Mouse (Mus musculus) 416B (cell line): Measurements from ENCODE around the gene Surf2.
A peak's percentile ranks its signal among the peaks of the same experiment; 100 is the strongest.

ENCODE experiments used
- DNase-seq: peaks from one replicate; pipeline ENCODE4 v3.0.0; 2011; ENCODE audit warnings: low read depth

Surf2 gene

GRCm38 (mm10) chr2:26914148-26914941, 1.8 kb upstream of the Surf2 start:
- no peak for DNase-seq

- no peak for DNase-seq
These were observed 571 bp downstream of the Surf2 start for GRCm38 (mm10) chr2:26916738-26917137.

- no peak for DNase-seq
These were observed 3.5 kb downstream of the Surf2 start for GRCm38 (mm10) chr2:26919684-26920083.

GRCm38 (mm10) chr2:26920190-26920855, 4.2 kb downstream of the Surf2 start:
- DNase-seq = no peak

GRCm38 (mm10) chr2:26921784-26922183, 5.6 kb downstream of the Surf2 start:
- DNase-seq = no peak

- no peak for DNase-seq
These were observed 11.7 kb downstream of the Surf2 start for GRCm38 (mm10) chr2:26927745-26928476.

GRCm38 (mm10) chr2:26930390-26930789, 14.2 kb downstream of the Surf2 start:
- peak; percentile 90 for DNase-seq

GRCm38 (mm10) chr2:26932473-26933303, 16.5 kb downstream of the Surf2 start:
- no peak for DNase-seq

GRCm38 (mm10) chr2:26933304-26934055, 17.3 kb downstream of the Surf2 start, which contains the start of the genes Surf4 and Stkld1:
Surf4 (minus strand) TSS chr2:26933928.
Stkld1 (plus strand) TSS chr2:26934047.
- DNase-seq = peak; percentile 98

GRCm38 (mm10) chr2:26935286-26935685, 19.1 kb downstream of the Surf2 start:
- peak; percentile 68 for DNase-seq

- DNase-seq = peak; percentile 73
These were observed 20.3 kb downstream of the Surf2 start for GRCm38 (mm10) chr2:26936425-26936824.

- peak; percentile 91 for DNase-seq
These were observed 25.4 kb downstream of the Surf2 start for GRCm38 (mm10) chr2:26941539-26941938.

- DNase-seq = no peak
These were observed 27.1 kb downstream of the Surf2 start for GRCm38 (mm10) chr2:26943253-26943652.

GRCm38 (mm10) chr2:26950411-26950810, 34.2 kb downstream of the Surf2 start:
- no peak for DNase-seq

- no peak for DNase-seq
These were observed 35.3 kb downstream of the Surf2 start for GRCm38 (mm10) chr2:26951346-26951905.

- no peak for DNase-seq
These were observed 36.0 kb downstream of the Surf2 start for GRCm38 (mm10) chr2:26952193-26952592.

GRCm38 (mm10) chr2:26952866-26953265, 36.7 kb downstream of the Surf2 start:
- no peak for DNase-seq

- DNase-seq = no peak
These were observed 38.7 kb downstream of the Surf2 start for GRCm38 (mm10) chr2:26954735-26955395.

- no peak for DNase-seq
These were observed 40.8 kb downstream of the Surf2 start for GRCm38 (mm10) chr2:26956811-26957487.

- DNase-seq = no peak
These were observed 41.3 kb downstream of the Surf2 start for GRCm38 (mm10) chr2:26957488-26957859.
